Mouse (Mus musculus): ENCODE data around the gene 9930111J21Rik2.
"Not testable (repeated sequence)": the region's sequence is repeated elsewhere in the genome, so short reads cannot be mapped to it uniquely, and the experiment has no call there.

The 9930111J21Rik2 gene

GRCm38 (mm10) chr11:48978240-48978939, 72.7 kb downstream of the 9930111J21Rik2 start, which contains the start of gene Olfr56:
Gene Olfr56 (plus strand): TSS chr11:48978889.
- DNase-seq (ENCODE audit: low read depth in 1 of 2, low spot score in 2 of 2) = not testable (repeated sequence)

GRCm38 (mm10) chr11:48974686-48975085, 76.4 kb downstream of the 9930111J21Rik2 start:
- not testable (repeated sequence) for DNase-seq (ENCODE audit: low read depth in 1 of 2, low spot score in 2 of 2)
